Mouse (Mus musculus) spleen, postnatal 36 days (tissue): ENCODE measurements at regions not wholly inside any gene's neighbourhood (a gene's known extent, or its start where the extent isn't known, plus 50 kb on each side); places are given as distances from the start of the nearest gene placed in this dataset.

Experiments
- DNase-seq, 2 experiments: peaks; one replicate each; pipeline ENCODE4 v3.0.0; 2022; ENCODE audit warnings: low spot score in 2 of 2, mixed read lengths in 1 of 2

DNA sequence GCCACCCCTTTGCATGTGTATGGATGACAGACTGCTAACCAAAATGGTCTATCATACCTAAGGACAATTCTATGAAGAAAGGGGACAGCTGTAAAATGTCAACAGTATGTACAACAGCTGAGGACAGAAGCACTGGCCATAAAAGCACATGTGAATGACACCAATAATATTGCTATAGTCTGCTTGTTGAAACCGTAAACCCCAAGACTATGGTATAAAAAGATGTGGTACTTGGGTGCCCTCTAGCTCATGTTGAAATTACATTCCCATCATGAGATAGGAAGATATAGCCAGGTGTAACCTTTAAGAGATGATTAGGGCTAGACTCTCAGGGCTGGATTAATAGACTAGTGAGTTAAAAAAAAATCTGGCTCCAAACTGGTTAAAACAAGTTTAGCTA is 361.6 kb upstream of the Sptlc3 start:
- no peak for DNase-seq

DNA sequence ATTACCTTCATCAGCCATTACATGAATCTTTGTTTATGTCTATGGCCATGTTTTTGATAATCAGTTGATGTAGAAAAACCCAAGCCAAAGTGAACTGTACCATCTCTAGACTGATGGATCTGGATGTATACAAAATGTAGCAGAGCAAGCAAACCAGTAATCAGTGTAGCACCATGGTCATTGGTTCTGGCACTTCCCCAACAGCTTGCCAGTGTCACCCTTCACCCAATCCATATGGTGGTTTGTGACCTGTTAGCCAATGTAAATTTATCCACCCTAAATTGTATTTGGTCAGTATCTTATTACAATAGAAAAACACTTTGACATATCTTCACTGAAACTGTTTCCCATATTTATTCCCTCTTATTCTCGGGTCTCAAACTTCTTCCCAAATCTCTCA is 346.7 kb upstream of the Sptlc3 start:
- DNase-seq, result no peak

DNA sequence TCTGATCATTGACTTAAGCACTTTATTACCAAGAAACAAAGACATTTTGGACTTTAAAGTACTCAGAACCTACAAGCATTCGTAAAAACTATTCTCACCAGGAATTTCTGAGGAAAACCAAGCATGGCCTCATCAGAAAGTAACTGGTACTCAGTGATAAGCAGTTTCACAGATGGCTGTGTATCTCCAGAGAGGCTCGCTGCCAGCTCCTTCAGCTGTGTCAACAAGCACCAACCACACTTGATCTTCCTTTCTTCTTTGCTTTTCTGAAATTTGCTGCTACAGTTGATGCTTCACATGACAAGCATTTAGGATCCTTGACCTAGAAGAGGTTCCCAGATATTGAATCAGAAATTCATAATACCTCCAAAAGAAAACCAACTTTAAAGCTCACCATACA is 314.1 kb upstream of the Sptlc3 start:
- DNase-seq, result no peak

DNA sequence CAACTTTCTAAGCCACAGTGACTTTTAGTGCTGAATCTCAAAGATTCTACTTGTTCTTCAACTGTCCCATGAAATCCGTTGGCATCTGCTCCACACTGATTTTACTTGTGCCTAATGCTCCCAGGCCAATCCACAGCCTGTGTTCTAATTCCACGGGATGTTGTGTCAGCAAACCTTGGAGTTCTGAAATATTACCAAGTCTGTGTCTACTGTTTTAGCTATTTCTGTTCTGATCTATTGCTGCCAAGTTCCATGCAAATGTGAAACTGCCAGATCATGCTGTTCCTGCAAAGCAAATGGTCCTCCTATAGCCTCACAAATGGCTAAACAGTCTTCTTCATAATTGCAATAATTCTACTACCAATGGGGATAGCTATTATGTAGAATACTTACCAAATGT is 295.4 kb upstream of the Sptlc3 start:
- no peak for DNase-seq

DNA sequence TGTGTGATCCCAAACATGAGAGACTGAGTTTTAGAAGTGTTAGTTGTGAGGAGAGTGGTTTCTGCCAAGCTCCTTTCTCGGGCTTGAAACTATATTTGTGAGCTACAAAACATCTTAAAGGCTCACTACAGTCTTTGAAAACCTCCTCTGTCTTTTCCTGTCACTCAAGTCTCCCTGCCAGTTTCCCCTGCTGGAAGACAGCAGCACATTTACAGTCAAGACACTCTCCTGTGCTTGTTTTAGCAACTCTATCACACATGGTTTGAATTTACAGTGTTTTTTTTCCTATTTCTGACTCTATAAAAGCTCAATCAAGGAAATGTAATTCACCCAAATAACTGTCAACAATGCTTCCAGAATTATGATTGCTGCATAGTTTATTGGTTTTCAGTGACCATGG is 286.1 kb upstream of the Sptlc3 start:
- no peak for DNase-seq

DNA sequence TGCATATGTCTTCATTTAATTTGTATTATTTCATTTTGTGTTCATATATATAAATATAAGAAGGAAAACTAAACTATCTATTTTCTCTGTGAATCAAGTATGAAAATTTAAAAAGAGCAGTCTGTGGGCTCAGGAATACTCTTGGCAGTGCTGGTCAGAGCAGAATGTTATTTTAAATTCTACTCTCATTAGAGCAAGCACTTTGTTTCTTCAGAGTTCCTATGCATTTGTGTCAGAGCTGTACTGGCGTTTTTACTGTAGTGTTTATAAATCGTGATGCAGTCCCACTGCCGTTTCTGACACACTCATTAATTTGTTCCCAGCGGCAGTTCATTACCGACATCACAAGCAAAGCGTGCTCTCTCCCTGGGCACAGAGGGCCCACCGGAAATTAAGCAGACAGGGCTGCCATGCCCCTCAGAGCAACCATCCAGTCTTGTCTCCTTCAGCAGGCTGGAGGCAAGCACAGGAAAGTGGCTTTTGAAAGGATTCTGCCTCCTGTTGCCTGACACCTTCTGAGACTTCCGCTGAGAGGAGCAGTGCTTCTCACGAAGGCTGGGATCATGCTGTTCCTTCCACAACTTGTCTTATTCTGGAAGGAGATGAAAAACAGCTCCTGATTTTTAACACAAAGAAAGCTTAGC is 272.8 kb upstream of the Sptlc3 start:
- DNase-seq, result no peak

DNA sequence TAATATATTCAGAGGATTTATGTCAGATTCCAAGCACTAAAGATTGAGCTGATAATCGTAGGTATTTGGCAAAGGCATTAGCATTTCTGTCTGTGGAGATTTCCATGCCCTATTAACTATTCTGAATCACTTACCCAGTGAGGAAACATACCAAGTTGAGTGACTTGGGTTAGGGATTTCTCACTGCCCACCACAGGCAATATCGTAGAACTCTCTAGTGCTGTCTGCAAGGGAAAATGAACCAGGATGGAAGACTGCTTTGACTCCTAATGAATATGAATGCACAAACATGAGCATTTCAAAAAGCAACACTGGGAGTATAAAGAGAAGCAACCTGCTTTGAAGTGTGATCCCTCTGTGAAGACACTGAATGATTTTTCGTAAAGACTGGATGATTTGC is 263.3 kb upstream of the Sptlc3 start:
- no peak for DNase-seq

DNA sequence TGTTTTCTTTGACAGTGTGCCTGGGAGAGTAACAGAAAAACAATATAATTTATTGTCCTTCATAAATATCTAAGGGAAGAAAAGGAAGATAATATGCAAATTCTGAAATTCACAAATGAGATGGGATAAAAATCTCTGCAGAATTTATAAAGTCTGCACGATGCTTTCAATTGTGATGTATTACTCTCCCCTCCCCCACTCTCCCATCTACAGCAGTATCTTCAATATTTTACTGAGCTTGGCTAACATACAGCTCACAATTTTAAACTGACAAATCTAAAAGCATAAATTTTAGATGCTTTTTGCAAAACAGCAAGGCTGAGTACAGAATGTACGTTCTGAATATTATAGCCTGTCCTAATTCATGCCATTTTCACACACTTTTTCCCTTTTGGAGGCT is 243.6 kb upstream of the Sptlc3 start:
- no peak for DNase-seq

DNA sequence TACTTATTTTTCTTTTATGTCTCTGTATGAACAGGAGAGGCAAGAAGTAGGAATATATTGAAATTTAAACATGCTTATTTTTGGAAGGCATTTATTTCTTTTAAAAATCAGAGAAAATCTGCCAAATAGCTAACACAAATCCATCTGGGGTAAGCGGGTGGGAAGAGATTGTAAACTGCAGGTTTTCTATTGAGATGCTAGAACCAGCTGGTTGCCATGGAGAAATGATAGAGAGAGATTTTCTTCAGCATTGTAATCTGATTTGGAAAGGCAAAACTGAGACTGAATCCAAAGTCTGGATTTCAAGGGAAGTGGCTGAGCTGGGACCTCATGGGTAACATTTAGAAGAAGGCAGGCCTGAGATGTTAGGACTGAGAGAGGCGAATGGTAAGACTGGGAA is 226.6 kb upstream of the Sptlc3 start:
- DNase-seq, result no peak

DNA sequence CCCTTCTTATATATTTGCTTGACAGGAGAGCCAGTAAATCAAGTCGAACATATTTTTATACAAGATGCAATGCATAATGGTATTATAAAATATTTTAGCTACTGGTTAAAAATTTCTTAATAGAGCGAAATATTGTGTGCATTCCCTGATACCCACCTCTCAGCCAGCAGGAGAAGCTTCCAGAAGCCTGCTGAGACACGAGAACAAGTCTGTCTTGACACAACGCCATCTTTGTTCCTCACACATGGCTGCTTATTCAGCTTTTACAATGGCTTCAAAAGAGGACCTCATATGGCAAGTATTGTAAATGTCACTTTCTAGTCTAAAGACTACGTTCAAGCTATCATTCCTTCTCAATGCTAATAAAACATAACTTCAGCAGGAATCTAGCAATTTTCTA is 217.1 kb upstream of the Sptlc3 start:
- no peak for DNase-seq

DNA sequence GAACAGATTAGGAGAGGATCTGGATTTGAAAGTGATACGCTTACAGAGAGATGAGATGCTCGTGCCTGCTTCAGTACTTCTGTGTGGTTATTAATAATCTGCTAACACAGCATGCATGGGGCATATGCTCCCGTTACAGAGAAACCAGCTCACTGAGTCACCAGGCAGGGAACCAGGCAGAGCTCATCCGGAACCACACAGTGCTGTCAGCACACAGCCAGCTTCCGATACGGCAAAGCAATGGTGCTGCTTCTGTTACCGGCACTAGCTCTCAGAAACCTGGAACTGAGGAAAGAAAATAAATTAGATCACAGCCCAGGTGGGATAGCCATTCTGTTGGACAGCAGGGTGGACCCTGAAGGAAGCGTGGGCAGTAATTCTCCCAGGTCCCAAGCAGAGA is 216.1 kb upstream of the Sptlc3 start:
- DNase-seq, result no peak

DNA sequence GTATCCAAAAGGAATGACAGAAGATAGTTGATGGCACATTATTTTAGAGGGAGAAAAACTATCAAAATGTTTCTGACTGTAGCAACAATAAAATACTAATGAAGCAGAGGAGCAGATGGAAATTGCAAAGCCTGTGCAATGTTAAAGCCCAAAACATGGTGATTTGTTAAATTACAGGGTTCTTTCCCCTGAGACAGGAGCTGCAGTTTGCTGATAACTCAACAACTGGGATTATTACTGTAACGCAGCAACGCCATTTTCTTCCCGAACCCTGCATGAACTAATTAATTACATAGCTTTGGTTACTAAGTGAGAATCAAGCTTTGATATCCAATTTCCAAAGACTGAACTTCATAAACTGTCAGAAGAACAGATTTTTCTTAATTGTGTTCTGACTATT is 212.7 kb upstream of the Sptlc3 start:
- DNase-seq, result no peak

DNA sequence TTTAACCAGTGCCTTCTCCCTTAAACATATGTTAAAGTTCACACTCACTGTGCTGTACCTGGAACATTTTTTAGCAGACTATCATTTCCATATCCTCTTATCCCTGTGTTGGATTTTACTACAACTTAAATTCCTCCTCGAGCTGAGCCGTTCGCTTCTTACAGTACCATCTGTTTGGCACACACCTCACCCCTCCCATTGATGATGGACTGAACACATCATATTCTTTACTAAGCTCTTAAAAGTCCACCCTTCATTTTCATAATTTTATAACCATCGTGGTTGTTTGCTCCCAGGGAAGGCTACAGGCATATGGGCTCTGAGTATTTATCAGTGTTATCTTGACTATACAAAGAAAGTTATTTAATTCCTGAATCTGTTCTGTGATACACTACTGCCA is 209.4 kb upstream of the Sptlc3 start:
- DNase-seq, result no peak

DNA sequence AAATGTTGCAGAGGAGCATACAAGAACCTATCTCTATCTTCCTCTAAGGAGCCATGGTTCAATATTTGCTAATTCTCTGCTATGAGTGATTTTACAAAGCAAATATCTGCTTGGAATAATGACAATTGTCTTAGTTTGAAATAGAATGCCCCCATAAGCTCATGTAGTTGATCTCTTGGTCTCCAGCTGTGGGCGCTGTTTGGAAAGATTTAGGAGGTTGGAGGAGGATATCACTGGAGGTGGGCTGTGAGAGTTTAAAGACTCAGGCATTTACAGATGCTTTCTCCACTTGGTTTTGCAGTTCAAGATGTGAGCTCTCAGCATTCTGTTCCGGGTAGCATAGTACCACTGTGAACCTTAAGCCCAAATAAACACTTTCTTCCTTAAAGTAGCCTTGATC is 207.3 kb upstream of the Sptlc3 start:
- no peak for DNase-seq

DNA sequence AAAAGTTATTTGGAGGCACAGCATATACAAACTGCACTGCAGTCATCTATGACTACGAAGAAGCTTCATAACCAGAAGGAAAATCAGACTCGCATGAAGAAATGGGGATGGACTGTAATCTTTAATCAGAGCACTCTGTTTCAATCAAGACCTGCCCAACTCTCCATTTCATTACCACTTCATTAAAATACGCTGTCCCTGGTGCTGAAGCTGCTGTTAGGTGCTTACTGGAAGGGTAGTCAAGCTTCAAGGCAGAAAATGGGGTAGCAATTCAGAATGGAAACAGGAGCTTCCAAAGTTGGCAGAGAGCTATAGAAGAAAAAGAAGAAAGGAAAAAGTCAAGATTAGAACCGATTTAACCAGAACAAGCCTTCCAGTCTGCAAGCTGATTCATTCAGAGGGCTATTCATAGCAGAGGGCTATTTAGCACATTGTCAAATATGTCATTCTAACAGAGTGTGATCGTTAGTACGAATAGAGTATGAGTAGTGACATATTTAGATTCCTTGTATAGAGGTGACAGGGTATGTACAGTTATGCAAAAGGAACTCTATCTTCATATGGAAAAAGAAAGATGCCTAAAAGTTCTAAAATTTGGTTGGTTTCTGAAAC is 195.1 kb upstream of the Sptlc3 start:
- DNase-seq, result no peak

DNA sequence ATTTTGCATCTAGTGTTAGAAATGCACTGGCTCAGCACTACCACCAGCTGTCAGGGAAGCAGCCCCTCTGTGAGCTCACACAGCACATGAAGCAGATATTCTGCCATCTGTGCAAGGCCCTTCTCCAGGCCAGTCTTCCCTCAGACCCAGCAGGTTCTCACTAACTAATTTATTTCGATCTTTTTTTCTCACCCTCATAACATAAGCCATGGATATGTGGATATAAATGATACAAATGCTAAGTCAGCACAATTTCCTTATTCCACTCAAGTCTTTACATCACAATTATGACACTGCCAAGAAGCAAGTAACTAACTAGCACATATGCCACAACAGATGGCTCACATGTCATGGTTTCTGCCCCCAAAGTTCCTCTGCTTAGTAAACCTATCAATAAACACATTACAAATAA is 182.3 kb upstream of the Sptlc3 start:
- DNase-seq, result no peak

DNA sequence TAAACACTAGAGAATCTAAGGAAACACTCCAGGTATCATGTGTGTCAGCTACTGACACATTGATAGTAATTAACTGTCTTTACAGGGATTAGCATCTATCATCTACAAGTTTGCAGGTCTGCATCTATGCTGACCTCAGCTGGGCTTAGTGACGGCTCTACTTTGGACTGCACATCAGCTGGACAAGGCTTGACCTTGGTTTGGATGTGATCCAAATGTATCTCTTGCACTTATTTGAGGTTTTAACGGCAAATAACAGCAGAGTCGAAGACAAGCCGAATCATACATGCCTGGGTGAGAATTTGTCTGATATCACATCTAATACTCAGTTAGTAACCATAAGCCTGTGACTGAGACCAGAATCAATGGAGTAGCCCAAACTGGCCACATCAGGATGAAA is 181.7 kb upstream of the Sptlc3 start:
- no peak for DNase-seq

DNA sequence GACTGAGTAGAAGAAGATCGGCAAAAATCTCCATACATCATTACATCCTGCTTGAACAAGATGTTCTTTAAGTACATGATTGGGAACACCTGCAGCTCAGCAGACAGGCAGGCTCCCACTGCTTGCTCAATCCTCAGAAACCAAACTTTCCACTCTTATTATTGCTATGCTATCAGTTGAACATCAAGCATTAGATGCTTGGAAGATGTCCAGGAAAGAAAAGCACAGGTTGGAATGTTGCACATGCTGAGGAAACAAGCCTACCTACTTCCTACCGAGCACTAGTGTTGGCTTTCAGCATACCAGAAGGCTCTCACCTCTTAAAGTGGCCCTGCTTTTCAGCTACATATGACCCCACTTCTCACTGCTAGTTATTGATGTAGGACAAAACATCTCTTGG is 171.2 kb upstream of the Sptlc3 start:
- no peak for DNase-seq

DNA sequence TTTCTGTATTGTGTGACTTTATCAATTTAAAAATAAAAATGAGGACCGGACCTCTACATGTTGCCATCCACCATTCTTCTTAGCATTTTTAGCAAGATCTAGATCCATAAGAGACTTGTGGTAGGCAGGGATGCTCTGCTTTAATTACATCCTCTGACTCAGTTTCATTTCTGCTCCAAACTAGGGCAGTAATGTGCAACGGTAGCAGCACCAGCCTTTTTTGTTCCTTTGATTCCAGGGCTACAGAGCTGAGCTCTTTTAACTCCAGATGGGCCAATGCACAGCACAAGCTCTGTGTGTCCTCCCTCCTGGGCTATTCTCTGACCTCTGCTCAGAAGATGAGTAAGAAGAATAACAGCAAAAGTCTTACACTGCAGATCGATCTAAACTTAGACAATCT is 168.2 kb upstream of the Sptlc3 start:
- DNase-seq, result no peak

DNA sequence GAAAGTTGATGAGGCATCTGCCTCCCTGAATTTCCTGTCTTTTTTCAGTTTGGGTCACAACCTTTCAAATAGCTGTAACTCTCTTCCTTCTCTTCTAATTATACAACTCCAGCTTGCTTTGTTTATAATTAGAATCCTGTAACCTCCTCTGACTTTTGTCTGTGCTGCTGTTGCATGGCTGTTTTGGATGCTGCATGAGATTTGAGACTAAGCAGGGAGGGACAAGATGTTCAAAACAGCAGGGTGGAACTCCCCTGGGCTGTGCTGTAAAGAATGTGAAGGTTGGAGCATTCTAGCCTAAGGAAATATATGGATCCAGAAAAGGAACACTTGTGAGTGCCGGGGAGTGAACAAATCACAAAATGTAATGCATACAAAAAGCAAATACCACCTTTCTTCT is 159.0 kb upstream of the Sptlc3 start:
- DNase-seq, result no peak

DNA sequence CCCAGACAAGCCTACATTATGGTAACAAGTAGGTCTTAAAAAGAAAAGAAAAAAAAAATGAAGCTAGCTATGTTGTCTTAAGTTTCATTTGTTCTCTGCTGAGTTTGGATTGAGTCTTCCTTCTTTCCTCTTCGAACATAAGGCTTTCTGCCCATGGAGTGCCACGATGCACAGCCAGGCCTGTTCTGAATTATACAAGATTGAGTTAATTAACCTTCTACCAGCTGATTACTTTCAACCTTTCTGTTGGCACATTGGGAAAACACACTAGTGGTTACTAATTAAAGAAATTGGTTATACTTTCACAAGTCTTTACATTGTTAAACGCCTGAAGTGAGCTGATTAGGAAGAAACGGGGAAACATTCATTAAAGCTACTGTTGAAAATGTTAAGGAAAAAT is 155.5 kb upstream of the Sptlc3 start:
- no peak for DNase-seq

DNA sequence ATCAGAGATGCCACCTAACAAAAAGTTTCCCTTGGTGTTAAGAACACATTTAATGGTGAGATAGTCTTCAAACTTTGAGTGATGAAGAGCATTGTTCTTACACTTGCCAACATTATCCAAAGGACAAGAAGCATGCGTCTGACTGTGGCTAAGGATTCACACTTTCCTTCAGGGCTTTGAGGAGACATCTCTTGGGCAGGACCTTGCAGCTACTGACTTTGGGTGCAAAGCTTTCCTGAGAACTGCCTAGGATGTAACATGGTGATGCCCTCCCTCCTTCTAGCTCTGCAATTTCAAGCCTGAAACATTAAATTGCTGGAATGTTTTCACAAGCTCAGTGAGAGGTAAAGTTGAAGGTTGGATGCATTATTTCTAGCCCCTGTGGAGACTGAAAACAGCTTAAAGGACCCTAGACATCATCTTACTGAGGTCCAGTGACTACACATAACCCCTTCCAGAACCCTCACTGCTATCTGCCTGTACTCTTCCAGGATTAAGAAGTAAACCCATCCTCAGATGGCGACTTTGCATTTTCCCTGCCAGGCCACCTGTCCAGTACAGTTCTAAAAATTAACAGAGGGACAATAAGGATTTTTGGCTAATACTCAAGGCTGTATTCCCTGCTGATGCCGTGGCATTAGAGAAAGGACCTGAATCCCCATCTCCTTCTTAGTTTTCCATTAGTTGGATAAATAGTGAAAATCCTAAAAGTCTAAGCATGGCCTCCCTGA is 137.3 kb upstream of the Sptlc3 start:
- DNase-seq, result no peak

DNA sequence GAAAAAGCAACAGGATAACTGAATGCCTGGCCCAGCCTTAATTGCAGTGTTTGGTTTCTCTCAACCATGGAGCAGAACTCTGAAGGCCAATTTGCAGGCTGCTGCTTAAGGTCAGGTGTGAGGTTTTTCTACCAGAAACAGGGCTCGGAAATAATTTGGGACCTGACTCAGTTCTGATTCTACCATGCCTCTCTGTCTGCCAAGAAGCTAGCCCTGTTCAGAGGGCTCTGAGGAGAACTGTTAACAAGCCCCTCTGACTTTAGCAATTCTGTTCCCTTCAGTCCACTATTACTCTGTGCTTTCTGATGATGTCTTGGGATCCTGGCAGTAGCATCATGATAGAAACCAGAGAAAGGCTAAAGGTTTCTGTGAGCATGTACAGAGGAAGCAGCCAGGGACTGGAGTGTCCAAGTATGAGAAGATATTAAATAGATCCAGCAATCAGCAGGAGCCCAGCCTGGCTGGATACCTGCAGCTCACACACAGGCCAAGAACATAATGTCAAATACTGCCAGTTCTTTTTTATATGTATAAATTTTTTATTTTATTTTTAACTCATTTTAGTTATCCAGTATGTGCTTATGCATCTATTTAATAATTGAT is 131.4 kb upstream of the Sptlc3 start:
- no peak for DNase-seq
